Mouse (Mus musculus) limb, embryonic 14.5 days (tissue): ENCODE data around the gene Ap3d1. TPM values are rescaled to one million over a fixed set of nuclear protein-coding genes. Genes with fewer than 3 reads are reported as not detected.

Experiments used
- ATAC-seq: fragments of 200-750 bp; cut with Nextera tagmentation; 2 replicates; pipeline ENCODE4 v1.8.0; 2017; ENCODE audit warnings: low read depth, moderate number of reproducible peaks, moderate TSS enrichment; ENCODE audit not compliant: low FRiP score
- DNase-seq: peaks from one replicate; pipeline ENCODE4 v3.0.0-alpha.2; 2015; ENCODE audit warnings: low spot score
- H3K27ac ChIP-seq: fragments of 300-500 bp; sonication (generic); replicated peaks from 2 replicates; pipeline ENCODE4 v1.5.1; 2014; ENCODE audit warnings: low read depth, mild to moderate bottlenecking, low read length, moderate library complexity, mixed read lengths
- H3K27me3 ChIP-seq: fragments of 300-500 bp; sonication (generic); 2 replicates; pipeline ENCODE4 v1.6.1; 2014; ENCODE audit warnings: low read length, mixed read lengths; ENCODE audit not compliant: control insufficient read depth, insufficient read depth
- H3K36me3 ChIP-seq: fragments of 300-500 bp; sonication (generic); 2 replicates; pipeline ENCODE4 v1.6.1; 2014; ENCODE audit warnings: mild to moderate bottlenecking, low read length, moderate library complexity, mixed read lengths; ENCODE audit not compliant: control insufficient read depth, insufficient read depth
- H3K4me1 ChIP-seq: fragments of 300-500 bp; sonication (generic); 2 replicates; pipeline ENCODE4 v1.6.1; 2014; ENCODE audit warnings: antibody characterized with exemption, low read length, mixed read lengths; ENCODE audit not compliant: control insufficient read depth, insufficient read depth
- H3K4me2 ChIP-seq: fragments of 300-500 bp; sonication (generic); replicated peaks from 2 replicates; pipeline ENCODE4 v1.6.1; 2014; ENCODE audit warnings: low read depth, mild to moderate bottlenecking, low read length, moderate library complexity; ENCODE audit not compliant: severe bottlenecking
- H3K4me3 ChIP-seq: fragments of 300-500 bp; sonication (generic); replicated peaks from 2 replicates; pipeline ENCODE4 v1.5.1; 2014; ENCODE audit warnings: low read length
- H3K9ac ChIP-seq: fragments of 300-500 bp; sonication (generic); 2 replicates; pipeline ENCODE4 v1.6.1; 2014; ENCODE audit warnings: mild to moderate bottlenecking, low read depth, low read length, moderate library complexity; ENCODE audit not compliant: severe bottlenecking
- H3K9me3 ChIP-seq: fragments of 300-500 bp; sonication (generic); 2 replicates; pipeline ENCODE4 v1.6.1; 2016; ENCODE audit warnings: low read length; ENCODE audit not compliant: control insufficient read depth
- POLR2A ChIP-seq: fragments of 200-500 bp; IDR thresholded peaks from 2 replicates; pipeline ENCODE4 v1.8.0; 2012; ENCODE audit warnings: inconsistent platforms, mild to moderate bottlenecking, moderate library complexity, borderline replicate concordance; ENCODE audit not compliant: insufficient read depth, insufficient read length; ENCODE audit errors: extremely low read depth
- WGBS: fragments of 180-500 bp; shearing (Covaris S2); extraction: QIAGEN DNeasy Blood & Tissue Kit; methylation state at CpG from one replicate; pipeline ENCODE4 v1.1.7; 2014; 5-methylcytosine and 5-hydroxymethylcytosine counted together
- polyA plus RNA-seq, 2 experiments: library from polyadenylated mRNA; depleted of rRNA in 1 of 2; stranded (reverse) in 1 of 2; unstranded in 1 of 2; fragments of >200 nt; fragmentation: Nextera tagmentation in 1 of 2; extraction: Ambion mirVana in 1 of 2; gene quantifications; 2 replicates each; pipeline versions ENCODE4 v1.2.1 to v1.2.3; 2012 to 2014

Ap3d1 gene
- polyA plus RNA-seq, 2 experiments, result 75.1 to 123 TPM

GRCm38 (mm10) chr10:80659213-80659612 lies 82.9 kb downstream of the Ap3d1 start:
- no peak overlapping the region for H3K9ac ChIP-seq

GRCm38 (mm10) chr10:80658841-80659202 lies 83.2 kb downstream of the Ap3d1 start:
- Histone ChIP-seq H3K9me3 (no peaks in the 10 kb centered on the region), H3K4me1 (peaks cover 19% of the 10 kb centered on the region), H3K36me3 (no peaks in the 10 kb centered on the region), H3K27ac (no peak overlapping the region), H3K4me3 (no peak overlapping the region), H3K27me3 (no peaks in the 10 kb centered on the region), H3K9ac (no peak overlapping the region), H3K4me2 (no peak overlapping the region)
- 67% methylated on average over 4 of the region's 4 CpGs for WGBS
- ATAC-seq (no peak), DNase-seq (no peak)
- no peak for TF ChIP-seq POLR2A

More at GRCm38 (mm10) chr10:80659213-80659612, 82.9 kb downstream of the Ap3d1 start:
- no peak for ATAC-seq
- DNase-seq, result peak; percentile 82
- Histone ChIP-seq H3K4me2 (no peak overlapping the region), H3K9me3 (no peaks in the 10 kb centered on the region), H3K27ac (no peak overlapping the region), H3K4me3 (no peak overlapping the region), H3K27me3 (no peaks in the 10 kb centered on the region), H3K36me3 (no peaks in the 10 kb centered on the region), H3K4me1 (peaks cover 18% of the 10 kb centered on the region)
- WGBS, result 15% methylated on average over 10 of the region's 10 CpGs
- TF ChIP-seq POLR2A, result no peak

- no peaks in the 10 kb centered on the region for H3K9me3 ChIP-seq
- no peak overlapping the region for H3K27ac ChIP-seq
- H3K4me1 ChIP-seq, result peaks cover 22% of the 10 kb centered on the region
- no peak overlapping the region; the same call in 1 of the 2 replicates for H3K4me3 ChIP-seq
- H3K9ac ChIP-seq, result no peak overlapping the region
- TF ChIP-seq POLR2A, result no peak
- no peak for DNase-seq
- 0 out of 2 replicates have a peak, but pooled peaks cover under 1% of the 10 kb centered on the region for H3K36me3 ChIP-seq
- ATAC-seq, result no peak
- 75% methylated on average over 14 of the region's 14 CpGs for WGBS
- no peaks in the 10 kb centered on the region for H3K27me3 ChIP-seq
- no peak overlapping the region for H3K4me2 ChIP-seq
Measured at GRCm38 (mm10) chr10:80658194-80658840, 83.7 kb downstream of the Ap3d1 start.

Other genes starting within 250 kb of the Ap3d1 start
- 0.01 TPM in 2 replicates for gene Onecut3, start 247.4 kb downstream of the Ap3d1 start, polyA plus RNA-seq (2012; rRNA removed)
- not detected in 2 replicates for gene Onecut3, start 247.4 kb downstream of the Ap3d1 start, polyA plus RNA-seq (2014; fragmentation: Nextera tagmentation; extraction: Ambion mirVana)
- 0.30 and 0.70 TPM in 2 replicates for gene Atp8b3, start 203.1 kb downstream of the Ap3d1 start, polyA plus RNA-seq (2012; rRNA removed)
- 0.14 and 0.22 TPM in 2 replicates for gene Atp8b3, start 203.1 kb downstream of the Ap3d1 start, polyA plus RNA-seq (2014; fragmentation: Nextera tagmentation; extraction: Ambion mirVana)
- 56.4 and 79.5 TPM in 2 replicates for gene Rexo1, start 180.7 kb downstream of the Ap3d1 start, polyA plus RNA-seq (2012; rRNA removed)
- gene Rexo1, start 180.7 kb downstream of the Ap3d1 start, polyA plus RNA-seq (2014; fragmentation: Nextera tagmentation; extraction: Ambion mirVana), result 27.9 and 32.4 TPM in 2 replicates
- gene Klf16, start 164.9 kb downstream of the Ap3d1 start, polyA plus RNA-seq (2012; rRNA removed), result 18.9 and 26.9 TPM in 2 replicates
- gene Klf16, start 164.9 kb downstream of the Ap3d1 start, polyA plus RNA-seq (2014; fragmentation: Nextera tagmentation; extraction: Ambion mirVana), result 11.0 and 11.5 TPM in 2 replicates
- gene Abhd17a, start 151.9 kb downstream of the Ap3d1 start, polyA plus RNA-seq (2012; rRNA removed), result 116 and 173 TPM in 2 replicates
- gene Abhd17a, start 151.9 kb downstream of the Ap3d1 start, polyA plus RNA-seq (2014; fragmentation: Nextera tagmentation; extraction: Ambion mirVana), result 129 and 132 TPM in 2 replicates
- gene Scamp4, start 139.4 kb downstream of the Ap3d1 start, polyA plus RNA-seq (2012; rRNA removed), result 83.1 and 107 TPM in 2 replicates
- gene Scamp4, start 139.4 kb downstream of the Ap3d1 start, polyA plus RNA-seq (2014; fragmentation: Nextera tagmentation; extraction: Ambion mirVana), result 91.4 and 104 TPM in 2 replicates
- gene Adat3, start 139.4 kb downstream of the Ap3d1 start, polyA plus RNA-seq (2012; rRNA removed), result 16.8 and 29.2 TPM in 2 replicates
- gene Adat3, start 139.4 kb downstream of the Ap3d1 start, polyA plus RNA-seq (2014; fragmentation: Nextera tagmentation; extraction: Ambion mirVana), result 5.6 and 6.4 TPM in 2 replicates
- gene Gm49322, start 136.2 kb downstream of the Ap3d1 start, polyA plus RNA-seq (2012; rRNA removed), result 5.6 and 6.2 TPM in 2 replicates
- 2.2 and 2.8 TPM in 2 replicates for gene Gm49322, start 136.2 kb downstream of the Ap3d1 start, polyA plus RNA-seq (2014; fragmentation: Nextera tagmentation; extraction: Ambion mirVana)
- 253 and 298 TPM in 2 replicates for gene Csnk1g2, start 119.4 kb downstream of the Ap3d1 start, polyA plus RNA-seq (2012; rRNA removed)
- 110 and 125 TPM in 2 replicates for gene Csnk1g2, start 119.4 kb downstream of the Ap3d1 start, polyA plus RNA-seq (2014; fragmentation: Nextera tagmentation; extraction: Ambion mirVana)
- 87.8 and 122 TPM in 2 replicates for gene Btbd2, start 85.2 kb downstream of the Ap3d1 start, polyA plus RNA-seq (2012; rRNA removed)
- 78.0 and 89.1 TPM in 2 replicates for gene Btbd2, start 85.2 kb downstream of the Ap3d1 start, polyA plus RNA-seq (2014; fragmentation: Nextera tagmentation; extraction: Ambion mirVana)
- gene Mknk2, start 64.2 kb downstream of the Ap3d1 start, polyA plus RNA-seq (2012; rRNA removed), result 108 and 147 TPM in 2 replicates
- gene Mknk2, start 64.2 kb downstream of the Ap3d1 start, polyA plus RNA-seq (2014; fragmentation: Nextera tagmentation; extraction: Ambion mirVana), result 93.0 and 97.7 TPM in 2 replicates
- 33.7 and 42.7 TPM in 2 replicates for gene Mob3a, start 40.3 kb downstream of the Ap3d1 start, polyA plus RNA-seq (2012; rRNA removed)
- 35.9 and 36.5 TPM in 2 replicates for gene Mob3a, start 40.3 kb downstream of the Ap3d1 start, polyA plus RNA-seq (2014; fragmentation: Nextera tagmentation; extraction: Ambion mirVana)
- gene Izumo4, start 40.1 kb downstream of the Ap3d1 start, polyA plus RNA-seq (2012; rRNA removed), result 64.5 and 66.1 TPM in 2 replicates
- 14.4 and 15.9 TPM in 2 replicates for gene Izumo4, start 40.1 kb downstream of the Ap3d1 start, polyA plus RNA-seq (2014; fragmentation: Nextera tagmentation; extraction: Ambion mirVana)
- 55.1 and 72.2 TPM in 2 replicates for gene Dot1l, start 12.9 kb upstream of the Ap3d1 start, polyA plus RNA-seq (2012; rRNA removed)
- 22.7 and 25.6 TPM in 2 replicates for gene Dot1l, start 12.9 kb upstream of the Ap3d1 start, polyA plus RNA-seq (2014; fragmentation: Nextera tagmentation; extraction: Ambion mirVana)
- 78.0 and 102 TPM in 2 replicates for gene Sf3a2, start 55.9 kb upstream of the Ap3d1 start, polyA plus RNA-seq (2012; rRNA removed)
- gene Sf3a2, start 55.9 kb upstream of the Ap3d1 start, polyA plus RNA-seq (2014; fragmentation: Nextera tagmentation; extraction: Ambion mirVana), result 80.6 and 87.6 TPM in 2 replicates
- gene Plekhj1, start 56.4 kb upstream of the Ap3d1 start, polyA plus RNA-seq (2012; rRNA removed), result 109 and 110 TPM in 2 replicates
- gene Plekhj1, start 56.4 kb upstream of the Ap3d1 start, polyA plus RNA-seq (2014; fragmentation: Nextera tagmentation; extraction: Ambion mirVana), result 119 and 121 TPM in 2 replicates
- gene Amh, start 63.0 kb upstream of the Ap3d1 start, polyA plus RNA-seq (2012; rRNA removed), result 1.0 and 1.9 TPM in 2 replicates
- 0.11 TPM in 1 of 2 replicates, not detected in the other for gene Amh, start 63.0 kb upstream of the Ap3d1 start, polyA plus RNA-seq (2014; fragmentation: Nextera tagmentation; extraction: Ambion mirVana)
- 8.5 and 12.1 TPM in 2 replicates for gene Jsrp1, start 71.2 kb upstream of the Ap3d1 start, polyA plus RNA-seq (2012; rRNA removed)
- 5.1 and 6.1 TPM in 2 replicates for gene Jsrp1, start 71.2 kb upstream of the Ap3d1 start, polyA plus RNA-seq (2014; fragmentation: Nextera tagmentation; extraction: Ambion mirVana)
- 882 and 1,248 TPM in 2 replicates for gene Oaz1, start 84.4 kb upstream of the Ap3d1 start, polyA plus RNA-seq (2012; rRNA removed)
- gene Oaz1, start 84.4 kb upstream of the Ap3d1 start, polyA plus RNA-seq (2014; fragmentation: Nextera tagmentation; extraction: Ambion mirVana), result 1,813 and 1,884 TPM in 2 replicates
- 0.88 and 1.4 TPM in 2 replicates for gene Lingo3, start 101.8 kb upstream of the Ap3d1 start, polyA plus RNA-seq (2012; rRNA removed)
- gene Lingo3, start 101.8 kb upstream of the Ap3d1 start, polyA plus RNA-seq (2014; fragmentation: Nextera tagmentation; extraction: Ambion mirVana), result 0.56 and 0.82 TPM in 2 replicates
- 366 and 417 TPM in 2 replicates for gene Lsm7, start 112.9 kb upstream of the Ap3d1 start, polyA plus RNA-seq (2012; rRNA removed)
- 360 and 371 TPM in 2 replicates for gene Lsm7, start 112.9 kb upstream of the Ap3d1 start, polyA plus RNA-seq (2014; fragmentation: Nextera tagmentation; extraction: Ambion mirVana)
- gene Sppl2b, start 113.0 kb upstream of the Ap3d1 start, polyA plus RNA-seq (2012; rRNA removed), result 86.8 and 128 TPM in 2 replicates
- 40.8 and 41.8 TPM in 2 replicates for gene Sppl2b, start 113.0 kb upstream of the Ap3d1 start, polyA plus RNA-seq (2014; fragmentation: Nextera tagmentation; extraction: Ambion mirVana)
- 0.04 TPM in 1 of 2 replicates, not detected in the other for gene Tmprss9, start 129.6 kb upstream of the Ap3d1 start, polyA plus RNA-seq (2012; rRNA removed)
- 0.10 TPM in 1 of 2 replicates, not detected in the other for gene Tmprss9, start 129.6 kb upstream of the Ap3d1 start, polyA plus RNA-seq (2014; fragmentation: Nextera tagmentation; extraction: Ambion mirVana)
- 187 and 229 TPM in 2 replicates for gene Timm13, start 158.7 kb upstream of the Ap3d1 start, polyA plus RNA-seq (2012; rRNA removed)
- 330 and 335 TPM in 2 replicates for gene Timm13, start 158.7 kb upstream of the Ap3d1 start, polyA plus RNA-seq (2014; fragmentation: Nextera tagmentation; extraction: Ambion mirVana)
- gene Lmnb2, start 176.0 kb upstream of the Ap3d1 start, polyA plus RNA-seq (2012; rRNA removed), result 75.9 and 77.5 TPM in 2 replicates
- 19.1 and 21.5 TPM in 2 replicates for gene Lmnb2, start 176.0 kb upstream of the Ap3d1 start, polyA plus RNA-seq (2014; fragmentation: Nextera tagmentation; extraction: Ambion mirVana)
- 46.2 and 52.2 TPM in 2 replicates for gene Gadd45b, start 187.8 kb upstream of the Ap3d1 start, polyA plus RNA-seq (2012; rRNA removed)
- gene Gadd45b, start 187.8 kb upstream of the Ap3d1 start, polyA plus RNA-seq (2014; fragmentation: Nextera tagmentation; extraction: Ambion mirVana), result 33.8 and 36.6 TPM in 2 replicates